Mouse (Mus musculus) lung, adult 2 months (tissue): Measurements from ENCODE around the gene Cabp2. TPM values are rescaled to one million over a fixed set of nuclear protein-coding genes. Genes with fewer than 3 reads are reported as not detected.

ENCODE experiments used
- DNase-seq: peaks from one replicate; pipeline ENCODE4 v3.0.0; 2022
- H3K4me1 ChIP-seq: fragments of 200-500 bp; 2 replicates; pipeline ENCODE4 v1.6.1; 2011; ENCODE audit warnings: low read length; ENCODE audit not compliant: control insufficient read depth, insufficient read depth
- H3K4me3 ChIP-seq: fragments of 200-500 bp; replicated peaks from 2 replicates; pipeline ENCODE3; 2011; ENCODE audit warnings: low read depth, mild to moderate bottlenecking, control low read depth, low read length; ENCODE audit errors: extremely low read depth
- CTCF ChIP-seq: fragments of 200-500 bp; IDR thresholded peaks from 2 replicates; pipeline ENCODE4 v1.5.1; 2011; ENCODE audit warnings: mild to moderate bottlenecking, low read length, control low read depth; ENCODE audit not compliant: insufficient read depth
- POLR2A ChIP-seq: fragments of 200-500 bp; IDR thresholded peaks from 2 replicates; pipeline ENCODE4 v1.6.1; 2011; ENCODE audit warnings: low read depth, mild to moderate bottlenecking, control low read depth, low read length, borderline replicate concordance; ENCODE audit errors: extremely low read depth
- WGBS: fragments of 180-500 bp; shearing (Covaris S2); methylation state at CpG from one replicate; pipeline ENCODE4 v1.1.7; 2018; 5-methylcytosine and 5-hydroxymethylcytosine counted together
- polyA plus RNA-seq: library from polyadenylated mRNA; depleted of rRNA; stranded (reverse); fragments of >200 nt; gene quantifications from 2 replicates; pipeline ENCODE4 v1.2.3, GENCODE M21; 2012

Cabp2 gene
- polyA plus RNA-seq, 1 experiment, result 0.86 TPM

DNA sequence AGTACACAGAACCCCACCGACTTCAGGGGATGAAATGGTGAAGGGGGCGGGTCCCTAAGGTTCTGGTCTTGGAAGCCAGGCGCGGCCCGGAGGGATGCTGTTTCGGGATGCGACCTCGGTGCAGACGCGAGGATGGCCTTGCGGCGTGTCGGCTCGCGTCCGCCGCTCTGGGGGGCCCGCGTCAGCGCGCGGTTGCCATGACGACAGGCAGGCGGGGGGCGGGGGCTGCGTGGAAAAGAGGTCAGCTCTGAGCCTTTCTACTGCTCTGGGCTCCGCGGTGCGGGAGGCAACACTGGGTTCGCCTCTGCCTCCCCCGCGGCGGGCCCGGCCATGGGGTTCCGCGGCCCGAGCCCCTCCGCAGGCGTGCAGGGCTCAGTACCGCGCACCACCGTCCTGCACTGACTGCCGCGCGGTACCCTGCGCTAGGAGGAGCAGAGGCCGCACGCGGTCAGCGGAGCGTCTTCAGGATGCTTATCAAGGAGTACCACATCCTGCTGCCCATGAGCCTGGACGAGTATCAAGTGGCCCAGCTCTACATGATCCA lies 19.4 kb downstream of the Cabp2 start:
- no peak for TF ChIP-seq POLR2A
- TF ChIP-seq CTCF, result no peak
- H3K4me1 ChIP-seq, result peaks cover 13% of the 10 kb centered on the region
- WGBS, result 5% methylated on average over 52 of the region's 52 CpGs
- DNase-seq, result no peak
- H3K4me3 ChIP-seq, result peak overlapping the region; percentile 48

DNA sequence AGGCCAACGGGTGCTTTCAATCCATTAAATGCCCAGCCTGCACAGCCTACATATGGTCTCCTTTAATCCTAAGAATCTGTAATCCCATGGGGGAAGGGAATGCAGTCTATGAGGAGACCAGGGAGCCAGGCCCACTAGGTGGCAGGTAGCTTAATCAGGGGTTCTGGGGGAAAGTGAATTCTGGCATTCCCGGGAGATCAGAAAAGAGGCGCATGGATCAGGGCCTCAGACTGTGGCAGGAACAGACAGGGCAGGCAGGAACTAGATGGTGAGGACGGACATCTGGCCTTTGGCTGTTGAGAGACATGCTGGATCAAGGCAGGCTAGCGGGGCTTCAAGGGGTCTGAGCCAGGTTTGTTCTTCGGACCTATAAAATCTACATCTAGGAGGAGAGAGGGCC lies 20.1 kb downstream of the Cabp2 start:
- no peak overlapping the region for H3K4me3 ChIP-seq
- H3K4me1 ChIP-seq, result peaks cover 13% of the 10 kb centered on the region
- no peak for DNase-seq
- no peak for TF ChIP-seq POLR2A
- no peak for TF ChIP-seq CTCF
- 87% methylated on average over 6 of the region's 6 CpGs for WGBS

DNA sequence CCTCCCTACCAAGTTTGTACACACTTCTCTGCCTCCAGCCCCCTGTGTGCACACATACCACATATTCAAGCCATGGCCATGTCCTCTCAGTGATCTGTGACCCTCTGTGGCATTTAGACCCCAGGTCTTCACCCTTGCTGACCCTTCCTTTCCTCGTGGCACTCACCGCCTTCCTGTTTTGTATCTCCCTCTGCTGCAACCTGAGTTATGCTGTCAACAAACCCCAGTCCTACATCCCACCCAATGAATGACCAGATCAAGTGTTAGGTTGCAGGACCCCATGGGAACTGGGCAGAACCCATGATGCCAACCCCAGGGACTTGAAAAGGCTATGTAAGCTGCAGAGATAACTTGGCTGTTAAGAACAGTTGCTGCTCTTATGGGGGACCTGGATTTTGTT lies 20.7 kb downstream of the Cabp2 start:
- no peak for DNase-seq
- TF ChIP-seq POLR2A, result no peak
- TF ChIP-seq CTCF, result no peak
- 79% methylated on average over 2 of the region's 2 CpGs for WGBS
- no peak overlapping the region for H3K4me3 ChIP-seq
- H3K4me1 ChIP-seq, result peaks cover 13% of the 10 kb centered on the region

DNA sequence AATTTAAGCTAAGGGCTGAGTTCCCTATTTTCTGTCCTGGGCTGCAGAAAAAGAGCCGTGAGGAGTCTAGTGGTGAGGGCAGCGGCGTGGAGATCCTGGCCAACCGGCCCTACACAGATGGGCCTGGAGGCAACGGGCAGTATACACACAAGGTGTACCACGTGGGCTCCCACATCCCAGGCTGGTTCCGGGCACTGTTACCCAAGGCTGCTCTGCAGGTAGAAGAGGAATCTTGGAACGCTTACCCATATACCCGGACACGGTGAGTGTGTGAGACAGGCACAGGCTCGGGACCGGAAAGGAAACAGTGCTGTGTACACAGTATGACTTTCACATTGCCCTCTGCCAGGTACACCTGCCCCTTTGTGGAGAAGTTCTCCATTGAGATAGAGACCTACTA lies 21.2 kb downstream of the Cabp2 start:
- H3K4me3 ChIP-seq, result no peak overlapping the region
- no peak for DNase-seq
- 90% methylated on average over 12 of the region's 12 CpGs for WGBS
- peaks cover 11% of the 10 kb centered on the region for H3K4me1 ChIP-seq
- TF ChIP-seq CTCF (no peak), POLR2A (no peak)

DNA sequence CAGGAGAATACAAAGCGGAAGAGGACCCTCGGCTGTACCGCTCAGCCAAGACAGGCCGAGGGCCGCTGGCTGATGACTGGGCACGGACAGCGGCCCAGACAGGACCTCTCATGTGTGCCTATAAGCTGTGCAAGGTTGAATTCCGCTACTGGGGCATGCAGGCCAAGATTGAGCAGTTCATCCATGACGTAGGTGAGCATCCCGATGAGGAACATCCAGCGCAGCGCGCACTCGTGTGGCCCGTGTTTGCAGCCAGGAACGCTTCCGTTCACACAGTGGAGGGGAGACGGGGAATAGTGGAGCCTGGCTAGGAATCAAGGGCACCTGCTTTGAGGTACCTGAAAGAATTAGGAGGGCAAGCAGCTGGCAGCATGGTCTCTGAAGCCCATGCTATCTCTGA lies 21.9 kb downstream of the Cabp2 start:
- no peak for DNase-seq
- H3K4me1 ChIP-seq, result peaks cover 6% of the 10 kb centered on the region
- TF ChIP-seq POLR2A (no peak), CTCF (no peak)
- H3K4me3 ChIP-seq, result no peak overlapping the region
- 95% methylated on average over 18 of the region's 18 CpGs for WGBS

DNA sequence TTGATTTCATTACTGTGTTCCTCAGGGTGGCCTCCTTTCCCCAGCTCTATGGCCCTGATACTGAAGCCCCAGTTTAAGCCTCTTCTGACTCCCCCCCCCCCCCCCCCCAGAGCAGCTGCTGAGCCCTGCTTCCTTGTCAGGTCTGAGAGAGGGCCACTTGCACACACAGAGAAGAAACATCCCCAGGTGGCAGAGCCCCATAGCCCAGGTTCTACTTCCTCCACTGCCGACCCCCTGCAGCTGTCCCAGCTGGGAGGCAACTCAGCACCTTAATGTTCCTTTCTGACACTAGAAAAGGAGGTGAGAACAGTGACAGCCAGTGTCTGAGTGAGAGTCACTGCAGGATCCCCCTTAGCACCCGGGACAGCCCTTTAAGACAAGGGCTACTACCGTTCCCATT lies 22.4 kb downstream of the Cabp2 start:
- Histone ChIP-seq H3K4me3 (no peak overlapping the region), H3K4me1 (peaks cover 6% of the 10 kb centered on the region)
- 67% methylated on average over 3 of the region's 3 CpGs for WGBS
- no peak for TF ChIP-seq POLR2A
- TF ChIP-seq CTCF, result no peak
- DNase-seq, result no peak

DNA sequence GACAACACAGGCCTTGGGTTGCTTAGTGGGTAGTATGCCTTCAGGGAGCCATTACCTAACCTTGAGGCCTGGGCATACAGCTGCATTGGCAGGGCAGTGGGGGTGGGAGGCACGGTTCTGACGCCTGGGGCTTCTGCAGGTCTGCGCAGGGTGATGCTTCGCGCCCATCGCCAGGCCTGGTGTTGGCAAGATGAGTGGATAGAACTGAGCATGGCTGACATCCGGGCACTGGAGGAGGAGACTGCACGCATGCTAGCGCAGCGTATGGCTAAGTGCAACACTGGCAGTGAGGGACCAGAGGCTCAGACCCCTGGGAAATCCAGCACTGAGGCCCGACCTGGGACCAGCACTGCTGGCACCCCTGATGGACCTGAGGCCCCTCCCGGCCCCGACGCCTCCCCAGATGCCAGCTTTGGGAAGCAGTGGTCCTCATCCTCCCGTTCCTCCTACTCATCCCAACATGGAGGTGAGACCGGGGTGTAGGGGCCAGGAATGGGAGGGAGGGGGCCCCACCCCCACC lies 23.4 kb downstream of the Cabp2 start:
- no peak for TF ChIP-seq CTCF
- no peak for TF ChIP-seq POLR2A
- DNase-seq, result no peak
- Histone ChIP-seq H3K4me3 (no peak overlapping the region), H3K4me1 (peaks cover 2% of the 10 kb centered on the region; the same call in 1 of the 2 replicates)
- WGBS, result 93% methylated on average over 16 of the region's 16 CpGs

DNA sequence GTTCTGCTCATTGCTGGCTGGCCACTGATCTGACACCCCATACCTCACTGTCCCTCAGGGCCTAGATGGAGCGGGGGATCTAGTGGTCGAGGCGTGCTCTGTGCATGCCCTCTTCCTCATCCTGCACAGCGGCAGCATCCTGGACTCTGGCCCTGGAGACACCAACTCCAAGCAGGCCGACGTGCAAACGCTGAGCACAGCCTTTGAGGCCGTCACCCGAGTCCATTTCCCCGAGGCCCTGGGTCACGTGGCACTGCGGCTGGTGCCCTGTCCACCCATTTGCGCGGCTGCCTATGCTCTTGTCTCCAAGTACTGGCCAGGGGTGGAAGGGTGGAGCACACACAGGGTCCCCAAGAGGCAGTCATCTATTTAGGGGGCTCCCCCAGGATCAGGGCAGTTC lies 25.3 kb downstream of the Cabp2 start:
- H3K4me1 ChIP-seq, result no peaks in the 10 kb centered on the region
- H3K4me3 ChIP-seq, result no peak overlapping the region
- no peak for DNase-seq
- WGBS, result 89% methylated on average over 14 of the region's 14 CpGs
- TF ChIP-seq POLR2A (no peak), CTCF (no peak)

DNA sequence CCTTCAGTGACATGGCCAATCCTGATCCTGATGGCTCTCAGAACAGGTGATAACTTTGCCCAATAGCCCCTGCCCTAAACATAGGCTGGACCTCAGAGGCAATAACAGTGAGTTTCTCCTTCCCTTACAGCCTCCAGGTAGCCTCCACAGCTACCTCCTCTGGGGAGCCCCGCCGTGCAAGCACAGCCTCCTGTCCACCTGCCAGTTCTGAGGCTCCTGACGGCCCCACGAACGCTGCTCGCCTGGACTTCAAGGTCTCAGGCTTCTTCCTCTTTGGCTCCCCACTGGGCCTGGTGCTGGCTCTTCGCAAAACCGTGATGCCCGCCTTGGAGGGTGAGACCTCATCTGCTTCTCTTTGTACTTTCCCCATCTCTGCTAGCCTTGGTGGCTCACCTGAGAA lies 27.2 kb downstream of the Cabp2 start:
- H3K4me1 ChIP-seq, result peaks cover 10% of the 10 kb centered on the region
- 80% methylated on average over 9 of the region's 9 CpGs for WGBS
- H3K4me3 ChIP-seq, result no peak overlapping the region
- DNase-seq, result no peak
- TF ChIP-seq CTCF (no peak), POLR2A (no peak)
